Mouse (Mus musculus): Measurements from ENCODE around the gene Rgs1. TPM values are rescaled to one million over a fixed set of nuclear protein-coding genes. Genes with fewer than 3 reads are reported as not detected.

Rgs1 gene
- polyA plus RNA-seq, 1 experiment from 2014 or later: 0.38 TPM

DNA sequence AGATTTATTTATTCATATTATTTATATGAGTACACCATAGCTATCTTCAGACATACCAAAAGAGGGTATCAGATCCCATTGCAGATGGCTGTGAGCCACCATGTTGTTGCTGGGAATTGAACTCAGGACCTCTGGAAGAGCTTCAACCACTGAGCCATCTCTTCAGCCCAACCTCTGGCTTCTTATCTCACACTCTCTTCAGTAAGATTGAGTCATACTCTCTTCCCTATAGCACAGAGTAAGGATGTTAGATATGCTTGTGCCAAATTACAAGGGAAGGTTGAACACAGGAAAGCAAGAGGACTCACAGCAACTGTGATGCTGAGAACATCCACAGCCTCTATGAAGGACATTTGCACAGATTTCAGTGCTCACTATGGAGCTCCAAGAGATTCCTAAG, 13.0 kb upstream of the Rgs1 start:
- Histone ChIP-seq H3K4me2 (ENCODE audit: low read length) (no peak overlapping the region), H3K9me3 (ENCODE audit: control insufficient read depth, low read length) (no peaks in the 10 kb centered on the region), H3K27ac (replicated peaks in 1 of 2; ENCODE audit: control insufficient read depth in 1 of 2, insufficient read depth in 1 of 2, low read depth in 2 of 2, low read length in 2 of 2) (no peak overlapping the region), H3K4me3 (ENCODE audit: control insufficient read depth in 1 of 2, insufficient read depth in 1 of 2, low read depth in 1 of 2, low read length in 2 of 2) (no peak overlapping the region), H3K36me3 (ENCODE audit: control insufficient read depth, insufficient read depth, low read length) (no peaks in the 10 kb centered on the region), H3K4me1 (ENCODE audit: control insufficient read depth in 2 of 2, insufficient read depth in 2 of 2, low read length in 2 of 2) (no peaks in the 10 kb centered on the region), H3K27me3 (ENCODE audit: control insufficient read depth, insufficient read depth, low read length) (no peaks in the 10 kb centered on the region), H3K9ac (ENCODE audit: low read length) (no peak overlapping the region)
- ATAC-seq (ENCODE audit: insufficient number of reproducible peaks, insufficient read depth, low FRiP score, low read depth): no peak

- no peak overlapping the region for H3K9ac ChIP-seq (ENCODE audit: low read length)
- no peaks in the 10 kb centered on the region for H3K4me1 ChIP-seq (ENCODE audit: control insufficient read depth in 2 of 2, insufficient read depth in 2 of 2, low read length in 2 of 2)
- H3K36me3 ChIP-seq (ENCODE audit: control insufficient read depth, insufficient read depth, low read length): no peaks in the 10 kb centered on the region
- no peak for ATAC-seq (ENCODE audit: insufficient number of reproducible peaks, insufficient read depth, low FRiP score, low read depth)
- no peak overlapping the region for H3K4me3 ChIP-seq (ENCODE audit: control insufficient read depth in 1 of 2, insufficient read depth in 1 of 2, low read depth in 1 of 2, low read length in 2 of 2)
- no peaks in the 10 kb centered on the region for H3K27me3 ChIP-seq (ENCODE audit: control insufficient read depth, insufficient read depth, low read length)
- 60% methylated on average over 3 of the region's 3 CpGs for WGBS
- H3K4me2 ChIP-seq (ENCODE audit: low read length): no peak overlapping the region
- no peak overlapping the region for H3K27ac ChIP-seq (replicated peaks in 1 of 2; ENCODE audit: control insufficient read depth in 1 of 2, insufficient read depth in 1 of 2, low read depth in 2 of 2, low read length in 2 of 2)
- no peaks in the 10 kb centered on the region for H3K9me3 ChIP-seq (ENCODE audit: control insufficient read depth, low read length)
Measured at GRCm38 (mm10) chr1:144258779-144259178, 9.7 kb upstream of the Rgs1 start.

DNA sequence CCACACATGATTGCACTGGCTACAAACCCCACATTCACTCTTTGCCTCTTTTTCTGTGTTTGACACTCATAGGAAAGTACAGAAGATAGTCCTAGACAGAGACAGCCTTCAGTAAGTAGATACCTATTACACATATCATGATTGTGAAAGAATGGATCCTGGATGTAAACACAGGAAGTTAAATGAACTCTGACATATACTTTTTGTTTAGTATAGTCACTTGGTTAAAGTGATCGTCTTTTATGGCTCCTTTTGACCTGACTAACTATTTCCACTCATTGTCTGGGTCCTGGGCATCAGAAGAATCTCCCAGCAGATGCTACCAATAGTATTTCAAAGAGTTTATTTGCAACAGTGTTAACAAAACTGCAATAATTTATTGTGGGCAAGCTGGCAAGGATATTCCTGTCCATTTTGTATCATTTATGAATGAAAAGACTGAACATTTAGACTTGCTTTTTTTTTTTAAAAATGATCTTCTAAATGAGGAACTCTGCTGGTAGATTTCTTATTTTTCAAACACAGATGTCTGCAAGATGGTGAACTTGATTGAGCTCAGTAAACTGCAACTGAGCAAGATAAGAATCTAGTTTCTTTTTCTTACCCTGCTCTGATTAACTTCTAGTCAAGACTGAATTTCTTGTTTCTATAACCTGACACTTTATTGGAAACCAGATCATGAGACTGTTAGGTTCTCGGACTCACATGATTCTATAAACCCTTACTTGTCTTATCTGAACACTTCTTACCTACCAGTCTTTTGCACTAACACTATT, 7.7 kb upstream of the Rgs1 start:
- 53% methylated on average over 2 of the region's 2 CpGs for WGBS
- no peak for ATAC-seq (ENCODE audit: insufficient number of reproducible peaks, insufficient read depth, low FRiP score, low read depth)
- Histone ChIP-seq H3K36me3 (ENCODE audit: control insufficient read depth, insufficient read depth, low read length) (no peaks in the 10 kb centered on the region), H3K9me3 (ENCODE audit: control insufficient read depth, low read length) (no peaks in the 10 kb centered on the region), H3K4me1 (ENCODE audit: control insufficient read depth in 2 of 2, insufficient read depth in 2 of 2, low read length in 2 of 2) (no peaks in the 10 kb centered on the region), H3K4me2 (ENCODE audit: low read length) (no peak overlapping the region), H3K9ac (ENCODE audit: low read length) (no peak overlapping the region), H3K27ac (replicated peaks in 1 of 2; ENCODE audit: control insufficient read depth in 1 of 2, insufficient read depth in 1 of 2, low read depth in 2 of 2, low read length in 2 of 2) (no peak overlapping the region), H3K27me3 (ENCODE audit: control insufficient read depth, insufficient read depth, low read length) (no peaks in the 10 kb centered on the region), H3K4me3 (ENCODE audit: control insufficient read depth in 1 of 2, insufficient read depth in 1 of 2, low read depth in 1 of 2, low read length in 2 of 2) (no peak overlapping the region)

DNA sequence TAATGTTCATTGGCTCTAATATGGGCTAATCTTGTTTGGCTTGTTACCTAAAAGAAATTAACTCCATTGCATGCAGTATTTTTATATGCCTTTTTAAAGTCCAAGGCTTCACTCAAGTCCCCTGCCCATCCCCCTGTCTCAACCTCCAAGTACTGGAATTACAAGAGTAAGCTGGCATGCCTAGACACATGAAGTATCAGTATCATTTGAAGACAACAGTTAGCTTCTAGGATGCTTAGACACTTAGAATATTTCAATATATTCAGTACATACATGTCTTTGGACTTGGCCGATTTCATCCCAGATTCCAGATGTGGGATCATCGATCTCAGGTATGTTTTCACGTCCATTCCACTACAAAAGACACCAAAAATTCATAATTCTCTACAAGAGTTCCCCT, 836 bp downstream of the Rgs1 start:
- H3K4me1 ChIP-seq (ENCODE audit: control insufficient read depth in 2 of 2, insufficient read depth in 2 of 2, low read length in 2 of 2): no peaks in the 10 kb centered on the region
- H3K9me3 ChIP-seq (ENCODE audit: control insufficient read depth, low read length): no peaks in the 10 kb centered on the region
- H3K36me3 ChIP-seq (ENCODE audit: control insufficient read depth, insufficient read depth, low read length): no peaks in the 10 kb centered on the region
- no peak overlapping the region for H3K27ac ChIP-seq (replicated peaks in 1 of 2; ENCODE audit: control insufficient read depth in 1 of 2, insufficient read depth in 1 of 2, low read depth in 2 of 2, low read length in 2 of 2)
- no peak overlapping the region for H3K9ac ChIP-seq (ENCODE audit: low read length)
- WGBS: 82% methylated on average over 3 of the region's 3 CpGs
- no peak overlapping the region for H3K4me2 ChIP-seq (ENCODE audit: low read length)
- H3K27me3 ChIP-seq (ENCODE audit: control insufficient read depth, insufficient read depth, low read length): no peaks in the 10 kb centered on the region
- no peak for ATAC-seq (ENCODE audit: insufficient number of reproducible peaks, insufficient read depth, low FRiP score, low read depth)
- no peak overlapping the region for H3K4me3 ChIP-seq (ENCODE audit: control insufficient read depth in 1 of 2, insufficient read depth in 1 of 2, low read depth in 1 of 2, low read length in 2 of 2)

DNA sequence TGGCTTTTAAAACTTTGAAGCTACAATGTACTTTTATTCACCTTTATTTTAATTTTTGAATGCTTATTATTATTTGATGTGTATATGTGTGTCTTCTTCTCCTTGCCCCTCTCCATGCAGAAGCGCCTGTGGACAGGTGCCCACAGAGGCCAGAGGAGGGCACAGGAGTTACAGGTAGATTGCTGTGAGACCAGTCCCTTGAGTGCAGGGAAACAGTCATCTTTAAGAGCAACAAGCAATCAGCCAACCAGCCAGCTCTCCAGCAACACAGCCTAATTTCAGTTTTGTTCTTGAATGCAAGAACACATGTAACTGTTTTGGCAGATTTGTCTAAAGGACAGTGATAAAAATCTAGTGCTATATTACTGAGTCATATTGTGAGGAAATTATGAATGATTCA, 1.7 kb downstream of the Rgs1 start:
- no peaks in the 10 kb centered on the region for H3K36me3 ChIP-seq (ENCODE audit: control insufficient read depth, insufficient read depth, low read length)
- WGBS: 63% methylated on average over 1 of the region's 1 CpGs
- no peak overlapping the region for H3K4me3 ChIP-seq (ENCODE audit: control insufficient read depth in 1 of 2, insufficient read depth in 1 of 2, low read depth in 1 of 2, low read length in 2 of 2)
- H3K9me3 ChIP-seq (ENCODE audit: control insufficient read depth, low read length): no peaks in the 10 kb centered on the region
- H3K9ac ChIP-seq (ENCODE audit: low read length): no peak overlapping the region
- ATAC-seq (ENCODE audit: insufficient number of reproducible peaks, insufficient read depth, low FRiP score, low read depth): no peak
- no peak overlapping the region for H3K27ac ChIP-seq (replicated peaks in 1 of 2; ENCODE audit: control insufficient read depth in 1 of 2, insufficient read depth in 1 of 2, low read depth in 2 of 2, low read length in 2 of 2)
- no peaks in the 10 kb centered on the region for H3K27me3 ChIP-seq (ENCODE audit: control insufficient read depth, insufficient read depth, low read length)
- H3K4me1 ChIP-seq (ENCODE audit: control insufficient read depth in 2 of 2, insufficient read depth in 2 of 2, low read length in 2 of 2): no peaks in the 10 kb centered on the region
- H3K4me2 ChIP-seq (ENCODE audit: low read length): no peak overlapping the region

GRCm38 (mm10) chr1:144243511-144243910, 5.5 kb downstream of the Rgs1 start:
- ATAC-seq (ENCODE audit: insufficient number of reproducible peaks, insufficient read depth, low FRiP score, low read depth): no peak
- Histone ChIP-seq H3K27ac (replicated peaks in 1 of 2; ENCODE audit: control insufficient read depth in 1 of 2, insufficient read depth in 1 of 2, low read depth in 2 of 2, low read length in 2 of 2) (no peak overlapping the region), H3K36me3 (ENCODE audit: control insufficient read depth, insufficient read depth, low read length) (no peaks in the 10 kb centered on the region), H3K4me2 (ENCODE audit: low read length) (no peak overlapping the region), H3K27me3 (ENCODE audit: control insufficient read depth, insufficient read depth, low read length) (no peaks in the 10 kb centered on the region), H3K9me3 (ENCODE audit: control insufficient read depth, low read length) (no peaks in the 10 kb centered on the region), H3K4me3 (ENCODE audit: control insufficient read depth in 1 of 2, insufficient read depth in 1 of 2, low read depth in 1 of 2, low read length in 2 of 2) (no peak overlapping the region), H3K9ac (ENCODE audit: low read length) (no peak overlapping the region), H3K4me1 (ENCODE audit: control insufficient read depth in 2 of 2, insufficient read depth in 2 of 2, low read length in 2 of 2) (no peaks in the 10 kb centered on the region)
- 36% methylated on average over 1 of the region's 1 CpGs for WGBS

DNA sequence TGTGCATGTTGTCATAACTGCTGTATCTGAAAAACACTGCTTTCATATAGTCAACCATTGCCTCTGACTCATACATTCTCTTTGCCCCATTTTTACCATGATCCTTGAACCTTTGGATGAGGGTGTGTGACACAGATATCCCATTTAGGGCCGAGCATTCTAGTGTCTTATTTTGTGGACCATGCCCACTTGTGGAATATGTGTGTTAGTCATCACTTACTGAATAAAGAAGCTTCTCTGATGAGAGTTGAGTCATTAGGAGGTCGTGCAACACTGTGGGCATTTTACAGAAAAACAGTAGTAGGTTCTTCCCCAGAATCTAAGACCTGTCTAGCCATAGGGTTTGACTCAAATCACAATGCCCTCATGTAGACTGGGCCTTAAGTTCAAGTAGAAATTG, 9.8 kb downstream of the Rgs1 start:
- Histone ChIP-seq H3K9ac (ENCODE audit: low read length) (no peak overlapping the region), H3K9me3 (ENCODE audit: control insufficient read depth, low read length) (no peaks in the 10 kb centered on the region), H3K27ac (replicated peaks in 1 of 2; ENCODE audit: control insufficient read depth in 1 of 2, insufficient read depth in 1 of 2, low read depth in 2 of 2, low read length in 2 of 2) (no peak overlapping the region), H3K36me3 (ENCODE audit: control insufficient read depth, insufficient read depth, low read length) (no peaks in the 10 kb centered on the region), H3K27me3 (ENCODE audit: control insufficient read depth, insufficient read depth, low read length) (no peaks in the 10 kb centered on the region), H3K4me3 (ENCODE audit: control insufficient read depth in 1 of 2, insufficient read depth in 1 of 2, low read depth in 1 of 2, low read length in 2 of 2) (no peak overlapping the region), H3K4me1 (ENCODE audit: control insufficient read depth in 2 of 2, insufficient read depth in 2 of 2, low read length in 2 of 2) (no peaks in the 10 kb centered on the region), H3K4me2 (ENCODE audit: low read length) (no peak overlapping the region)
- WGBS: 60% methylated on average over 2 of the region's 2 CpGs
- ATAC-seq (ENCODE audit: insufficient number of reproducible peaks, insufficient read depth, low FRiP score, low read depth): no peak

GRCm38 (mm10) chr1:144215230-144215629, 33.8 kb downstream of the Rgs1 start:
- H3K4me1 ChIP-seq (ENCODE audit: control insufficient read depth in 2 of 2, insufficient read depth in 2 of 2, low read length in 2 of 2): no peaks in the 10 kb centered on the region
- H3K36me3 ChIP-seq (ENCODE audit: control insufficient read depth, insufficient read depth, low read length): no peaks in the 10 kb centered on the region
- no peak overlapping the region for H3K9ac ChIP-seq (ENCODE audit: low read length)
- H3K9me3 ChIP-seq (ENCODE audit: control insufficient read depth, low read length): no peaks in the 10 kb centered on the region
- H3K4me2 ChIP-seq (ENCODE audit: low read length): no peak overlapping the region
- H3K27ac ChIP-seq (replicated peaks in 1 of 2; ENCODE audit: control insufficient read depth in 1 of 2, insufficient read depth in 1 of 2, low read depth in 2 of 2, low read length in 2 of 2): no peak overlapping the region
- no peak for ATAC-seq (ENCODE audit: insufficient number of reproducible peaks, insufficient read depth, low FRiP score, low read depth)
- H3K4me3 ChIP-seq (ENCODE audit: control insufficient read depth in 1 of 2, insufficient read depth in 1 of 2, low read depth in 1 of 2, low read length in 2 of 2): no peak overlapping the region
- no peaks in the 10 kb centered on the region for H3K27me3 ChIP-seq (ENCODE audit: control insufficient read depth, insufficient read depth, low read length)
